Mouse (Mus musculus) forebrain, embryonic 11.5 days (tissue): ENCODE data around the gene Lrif1. TPM values are rescaled to one million over a fixed set of nuclear protein-coding genes. Genes with fewer than 3 reads are reported as not detected.

Experiments
- polyA plus RNA-seq: library from polyadenylated mRNA; unstranded; fragments of >200 nt; fragmentation: Nextera tagmentation; extraction: Ambion mirVana; gene quantifications from 2 replicates; pipeline ENCODE4 v1.2.1, GENCODE M21; 2014

Gene Lrif1
- polyA plus RNA-seq, 1 experiment from 2014 or later = 17.8 TPM

Other genes with a start within 250 kb of the Lrif1 start
- gene Dennd2d, start 202.6 kb upstream of the Lrif1 start, polyA plus RNA-seq = 0.48 and 0.95 TPM in 2 replicates
- 38.7 and 38.9 TPM in 2 replicates for gene Dram2, start 137.2 kb upstream of the Lrif1 start, polyA plus RNA-seq
- 39.9 and 40.6 TPM in 2 replicates for gene Cept1, start 137.2 kb upstream of the Lrif1 start, polyA plus RNA-seq
- gene Cd53, start 105.2 kb downstream of the Lrif1 start, polyA plus RNA-seq = 2.4 and 2.5 TPM in 2 replicates
- not detected in 2 replicates for gene Olfr266, start 141.3 kb downstream of the Lrif1 start, polyA plus RNA-seq